Mouse (Mus musculus) heart, postnatal 0 days (tissue): ENCODE measurements around the gene Sap18.
"Not testable (repeated sequence)": the region's sequence is repeated elsewhere in the genome, so short reads cannot be mapped to it uniquely, and the experiment has no call there.

Source experiments
- CTCF ChIP-seq: IDR thresholded peaks from 2 replicates; pipeline ENCODE4 v1.5.1; 2016; ENCODE audit warnings: antibody characterized with exemption, control low read depth, low read depth
- EP300 ChIP-seq: IDR thresholded peaks from 2 replicates; pipeline ENCODE4 v1.6.1; 2016; ENCODE audit warnings: antibody characterized with exemption, low read depth

- TF ChIP-seq CTCF, EP300: not testable (repeated sequence)
Measured at GRCm38 (mm10) chr14:57848061-57848460, 50.1 kb downstream of the Sap18 start.
